Mouse (Mus musculus): ENCODE measurements around the gene Cars.

GRCm38 (mm10) chr7:143583025-143583424 lies 16.9 kb downstream of the Cars start:
- TF ChIP-seq POLR2A (IDR thresholded peaks at IDR 0.05; ENCODE audit: borderline replicate concordance, extremely low read depth, insufficient read depth, insufficient read length, poor library complexity, severe bottlenecking) (no peak), CTCF (IDR thresholded peaks at IDR 0.05; ENCODE audit: borderline replicate concordance, extremely low read depth, insufficient read depth, insufficient read length) (no peak)

All from brain, embryonic 14.5 days (tissue).